Mouse (Mus musculus): ENCODE results near the gene 1520401A03Rik. TPM values are rescaled to one million over a fixed set of nuclear protein-coding genes. Genes with fewer than 3 reads are reported as not detected.

1520401A03Rik gene
- polyA plus RNA-seq, 1 experiment from 2014 or later = 0.32 TPM

DNA sequence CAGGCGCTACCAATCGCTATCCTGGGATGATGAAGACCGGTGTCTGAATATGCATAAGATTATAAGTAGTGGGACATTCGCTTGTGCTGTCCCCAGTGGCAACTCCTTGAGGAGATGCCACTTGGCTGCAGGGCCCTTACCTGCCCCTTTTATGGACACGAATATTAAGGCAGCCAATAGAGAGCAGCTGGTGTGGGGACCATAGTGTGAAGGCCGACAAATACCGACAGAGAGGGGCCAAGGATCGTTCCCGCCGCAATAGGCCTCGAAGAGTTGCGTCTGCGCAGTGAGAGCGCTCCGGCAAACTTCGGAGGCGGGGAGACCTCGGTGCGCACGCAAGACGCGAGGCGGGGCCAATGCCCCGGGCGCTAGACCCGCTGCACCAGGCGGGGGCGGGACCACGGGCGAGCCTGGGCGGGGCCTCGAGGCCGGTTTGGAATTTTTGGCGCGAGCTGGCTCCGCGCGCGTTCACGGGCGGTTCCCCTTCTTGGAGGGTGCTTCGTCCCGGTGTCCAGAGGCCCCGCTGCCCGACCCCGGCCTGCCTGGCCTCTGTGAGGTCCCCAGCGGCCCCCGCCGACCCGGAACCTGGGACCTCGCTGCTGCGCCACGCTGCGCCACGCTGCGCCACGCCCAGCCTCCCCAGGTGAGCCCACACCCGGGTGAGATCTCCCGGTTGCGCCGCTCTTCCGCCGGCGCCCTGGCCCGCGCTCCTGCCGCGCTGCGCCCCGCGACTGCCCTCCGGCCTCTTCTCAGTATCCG lies 3.6 kb upstream of the 1520401A03Rik start, which contains the start of gene Pkmyt1:
Gene Pkmyt1, plus strand, starts transcription at position 338 of the 759 bp plus-strand sequence.
- Histone ChIP-seq H3K36me3 (no peaks in the 10 kb centered on the region), H3K27me3 (no peaks in the 10 kb centered on the region), H3K4me2 (peak within 1 kb of the TSS; percentile 77), H3K27ac (peak within 1 kb of the TSS; percentile 73), H3K4me3 (peak within 1 kb of the TSS; percentile 86), H3K9ac (peak within 1 kb of the TSS; percentile 83), H3K4me1 (peaks cover 13% of the 10 kb centered on the region; the same call in 1 of the 2 replicates), H3K9me3 (no peaks in the 10 kb centered on the region)
- peak; percentile 91 for ATAC-seq (ENCODE audit: insufficient number of reproducible peaks, insufficient read depth, low FRiP score, low TSS enrichment, low read depth)
- WGBS = 2% methylated on average over 73 of the region's 73 CpGs

- WGBS = 66% methylated on average over 4 of the region's 4 CpGs
- no peak for ATAC-seq (ENCODE audit: insufficient number of reproducible peaks, insufficient read depth, low FRiP score, low TSS enrichment, low read depth)
Measured at GRCm38 (mm10) chr17:23725477-23725876, 2.9 kb upstream of the 1520401A03Rik start.

GRCm38 (mm10) chr17:23721886-23722285 lies 697 bp downstream of the 1520401A03Rik start:
- H3K9me3 ChIP-seq = no peaks in the 10 kb centered on the region
- no peak overlapping the region for H3K9ac ChIP-seq
- H3K27me3 ChIP-seq = 0 out of 2 replicates have a peak, but pooled peaks cover 3% of the 10 kb centered on the region
- H3K4me3 ChIP-seq = no peak overlapping the region
- H3K36me3 ChIP-seq = no peaks in the 10 kb centered on the region
- no peak overlapping the region for H3K27ac ChIP-seq
- H3K4me1 ChIP-seq = peaks cover 8% of the 10 kb centered on the region; the same call in 1 of the 2 replicates
- no peak for ATAC-seq (ENCODE audit: insufficient number of reproducible peaks, insufficient read depth, low FRiP score, low TSS enrichment, low read depth)
- WGBS = 69% methylated on average over 2 of the region's 2 CpGs
- H3K4me2 ChIP-seq = no peak overlapping the region

More at GRCm38 (mm10) chr17:23725477-23725876, 2.9 kb upstream of the 1520401A03Rik start:
- peak overlapping the region; percentile 83 for H3K9ac ChIP-seq
- no peaks in the 10 kb centered on the region for H3K27me3 ChIP-seq
- H3K27ac ChIP-seq = peak overlapping the region; percentile 73; the same call in 1 of the 2 replicates
- no peaks in the 10 kb centered on the region for H3K36me3 ChIP-seq
- H3K4me2 ChIP-seq = peak overlapping the region; percentile 77
- H3K4me3 ChIP-seq = peak overlapping the region; percentile 86
- no peaks in the 10 kb centered on the region for H3K9me3 ChIP-seq
- peaks cover 13% of the 10 kb centered on the region; the same call in 1 of the 2 replicates for H3K4me1 ChIP-seq

- no peak overlapping the region for H3K27ac ChIP-seq
- 6% methylated on average over 1 of the region's 1 CpGs for WGBS
Measured at GRCm38 (mm10) chr17:23719455-23719854, 3.1 kb downstream of the 1520401A03Rik start.

DNA sequence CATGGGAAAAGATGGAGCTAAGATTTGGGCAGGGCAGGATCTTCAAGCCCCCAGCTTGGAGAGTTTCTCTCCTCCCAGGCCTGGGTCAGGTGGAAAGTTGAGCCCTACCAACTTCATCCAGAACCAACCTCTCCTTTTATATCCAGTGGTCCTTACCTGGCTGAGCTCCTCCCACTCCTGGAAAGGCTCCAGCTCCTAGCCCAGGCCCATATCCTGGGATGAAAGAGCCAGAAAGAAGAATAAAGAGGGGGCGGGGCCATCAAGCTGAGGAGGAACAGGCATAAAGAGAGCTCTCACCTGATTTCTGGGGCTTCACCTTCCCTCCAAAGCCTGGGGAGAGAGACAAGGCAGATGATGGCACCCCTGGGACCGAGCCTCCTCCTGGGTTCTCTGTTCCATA lies 5.6 kb downstream of the 1520401A03Rik start:
- 53% methylated on average over 2 of the region's 2 CpGs for WGBS
- H3K27me3 ChIP-seq = 0 out of 2 replicates have a peak, but pooled peaks cover 3% of the 10 kb centered on the region

More at GRCm38 (mm10) chr17:23719455-23719854, 3.1 kb downstream of the 1520401A03Rik start:
- H3K9me3 ChIP-seq = no peaks in the 10 kb centered on the region
- no peaks in the 10 kb centered on the region for H3K36me3 ChIP-seq
- no peak; the same call in 1 of the 2 replicates for ATAC-seq (ENCODE audit: insufficient number of reproducible peaks, insufficient read depth, low FRiP score, low TSS enrichment, low read depth)
- H3K9ac ChIP-seq = no peak overlapping the region
- no peak overlapping the region for H3K4me2 ChIP-seq
- 0 out of 2 replicates have a peak, but pooled peaks cover 3% of the 10 kb centered on the region for H3K27me3 ChIP-seq
- no peaks in the 10 kb centered on the region for H3K4me1 ChIP-seq
- H3K4me3 ChIP-seq = no peak overlapping the region

GRCm38 (mm10) chr17:23706212-23706611 lies 16.4 kb downstream of the 1520401A03Rik start:
- no peak for ATAC-seq (ENCODE audit: insufficient number of reproducible peaks, insufficient read depth, low FRiP score, low TSS enrichment, low read depth)
- WGBS = 2% methylated on average over 3 of the region's 3 CpGs
- no peak overlapping the region for H3K4me2 ChIP-seq
- no peak overlapping the region for H3K4me3 ChIP-seq
- no peak overlapping the region for H3K9ac ChIP-seq
- no peaks in the 10 kb centered on the region for H3K36me3 ChIP-seq
- peaks cover 18% of the 10 kb centered on the region for H3K27me3 ChIP-seq
- no peaks in the 10 kb centered on the region for H3K9me3 ChIP-seq
- H3K4me1 ChIP-seq = peaks cover 14% of the 10 kb centered on the region
- H3K27ac ChIP-seq = no peak overlapping the region

More for the DNA sequence above, 5.6 kb downstream of the 1520401A03Rik start:
- ATAC-seq (ENCODE audit: insufficient number of reproducible peaks, insufficient read depth, low FRiP score, low TSS enrichment, low read depth) = no peak
- Histone ChIP-seq H3K4me3 (no peak overlapping the region), H3K36me3 (no peaks in the 10 kb centered on the region), H3K4me1 (no peaks in the 10 kb centered on the region), H3K27ac (no peak overlapping the region), H3K9ac (no peak overlapping the region), H3K4me2 (no peak overlapping the region), H3K9me3 (no peaks in the 10 kb centered on the region)

DNA sequence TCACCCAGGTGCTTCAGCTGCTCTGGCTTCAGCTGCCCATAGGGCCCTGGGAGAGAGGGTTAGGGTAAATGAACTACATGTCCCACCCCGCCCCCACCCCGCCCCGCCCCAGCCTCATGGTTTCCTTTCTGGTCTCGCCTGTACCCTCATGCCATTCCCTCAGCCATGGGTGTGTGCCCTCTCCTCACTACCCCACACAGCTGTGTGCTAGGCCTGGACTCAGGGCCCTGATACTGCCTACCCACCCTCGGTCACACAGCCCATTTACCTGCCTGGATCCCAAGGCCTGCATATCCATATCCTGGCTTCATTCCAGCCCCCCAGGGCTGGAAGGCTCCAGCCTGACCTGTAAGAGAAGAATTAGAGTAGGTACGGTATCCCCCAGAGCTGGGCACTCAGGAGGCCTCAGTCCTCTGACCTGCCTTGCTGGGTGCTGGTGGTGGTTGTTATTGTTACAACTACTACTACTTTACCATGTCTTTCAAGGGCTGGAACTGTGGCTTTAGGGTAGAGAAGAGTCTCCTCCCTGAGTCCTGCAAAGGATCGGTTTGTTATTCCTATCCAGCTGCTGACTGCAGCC lies 17.0 kb downstream of the 1520401A03Rik start:
- H3K27ac ChIP-seq = no peak overlapping the region
- H3K4me2 ChIP-seq = no peak overlapping the region
- peaks cover 24% of the 10 kb centered on the region for H3K27me3 ChIP-seq
- H3K4me3 ChIP-seq = no peak overlapping the region
- ATAC-seq (ENCODE audit: insufficient number of reproducible peaks, insufficient read depth, low FRiP score, low TSS enrichment, low read depth) = no peak
- no peaks in the 10 kb centered on the region for H3K9me3 ChIP-seq
- no peaks in the 10 kb centered on the region for H3K36me3 ChIP-seq
- peaks cover 14% of the 10 kb centered on the region for H3K4me1 ChIP-seq
- H3K9ac ChIP-seq = no peak overlapping the region
- WGBS = 70% methylated on average over 7 of the region's 7 CpGs

GRCm38 (mm10) chr17:23704741-23705140 lies 17.8 kb downstream of the 1520401A03Rik start:
- Histone ChIP-seq H3K4me2 (no peak overlapping the region), H3K27me3 (peaks cover 33% of the 10 kb centered on the region), H3K9me3 (no peaks in the 10 kb centered on the region), H3K4me1 (peaks cover 14% of the 10 kb centered on the region), H3K27ac (no peak overlapping the region), H3K9ac (no peak overlapping the region), H3K4me3 (no peak overlapping the region), H3K36me3 (no peaks in the 10 kb centered on the region)
- no peak for ATAC-seq (ENCODE audit: insufficient number of reproducible peaks, insufficient read depth, low FRiP score, low TSS enrichment, low read depth)
- WGBS = 21% methylated on average over 7 of the region's 7 CpGs

GRCm38 (mm10) chr17:23703301-23703700 lies 19.3 kb downstream of the 1520401A03Rik start:
- Histone ChIP-seq H3K9me3 (no peaks in the 10 kb centered on the region), H3K4me2 (no peak overlapping the region), H3K4me3 (no peak overlapping the region), H3K36me3 (no peaks in the 10 kb centered on the region), H3K4me1 (peaks cover 21% of the 10 kb centered on the region), H3K27me3 (peaks cover 47% of the 10 kb centered on the region), H3K27ac (no peak overlapping the region), H3K9ac (no peak overlapping the region)
- ATAC-seq (ENCODE audit: insufficient number of reproducible peaks, insufficient read depth, low FRiP score, low TSS enrichment, low read depth) = no peak
- 86% methylated on average over 9 of the region's 9 CpGs for WGBS

DNA sequence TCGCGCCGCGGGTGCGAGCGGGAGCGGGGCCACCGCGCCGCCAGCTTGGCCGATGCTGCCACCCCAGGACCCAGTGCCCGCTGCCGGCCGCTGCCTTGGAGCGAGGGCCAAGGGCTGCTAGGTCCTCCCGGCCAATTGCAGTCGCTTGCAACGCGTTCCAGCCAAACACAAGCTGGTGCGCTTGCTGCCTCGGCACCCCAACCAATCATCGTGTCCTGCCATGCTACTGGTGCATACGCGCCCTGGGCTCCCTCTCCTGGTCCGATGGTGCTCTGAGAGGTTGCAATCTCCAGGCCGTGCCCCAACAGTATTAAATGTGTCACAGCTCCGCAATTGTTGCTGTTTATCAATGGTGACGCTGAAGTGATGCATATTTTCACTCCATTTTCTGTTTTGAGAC lies 22.5 kb downstream of the 1520401A03Rik start:
- Histone ChIP-seq H3K4me1 (peaks cover 13% of the 10 kb centered on the region), H3K9me3 (no peaks in the 10 kb centered on the region), H3K4me2 (peak overlapping the region; percentile 100), H3K4me3 (peak overlapping the region; percentile 72), H3K27ac (no peak overlapping the region), H3K27me3 (peaks cover 55% of the 10 kb centered on the region), H3K9ac (peak overlapping the region; percentile 68), H3K36me3 (no peaks in the 10 kb centered on the region)
- ATAC-seq (ENCODE audit: insufficient number of reproducible peaks, insufficient read depth, low FRiP score, low TSS enrichment, low read depth) = peak; percentile 88
- WGBS = under 1% methylated on average over 21 of the region's 28 CpGs

DNA sequence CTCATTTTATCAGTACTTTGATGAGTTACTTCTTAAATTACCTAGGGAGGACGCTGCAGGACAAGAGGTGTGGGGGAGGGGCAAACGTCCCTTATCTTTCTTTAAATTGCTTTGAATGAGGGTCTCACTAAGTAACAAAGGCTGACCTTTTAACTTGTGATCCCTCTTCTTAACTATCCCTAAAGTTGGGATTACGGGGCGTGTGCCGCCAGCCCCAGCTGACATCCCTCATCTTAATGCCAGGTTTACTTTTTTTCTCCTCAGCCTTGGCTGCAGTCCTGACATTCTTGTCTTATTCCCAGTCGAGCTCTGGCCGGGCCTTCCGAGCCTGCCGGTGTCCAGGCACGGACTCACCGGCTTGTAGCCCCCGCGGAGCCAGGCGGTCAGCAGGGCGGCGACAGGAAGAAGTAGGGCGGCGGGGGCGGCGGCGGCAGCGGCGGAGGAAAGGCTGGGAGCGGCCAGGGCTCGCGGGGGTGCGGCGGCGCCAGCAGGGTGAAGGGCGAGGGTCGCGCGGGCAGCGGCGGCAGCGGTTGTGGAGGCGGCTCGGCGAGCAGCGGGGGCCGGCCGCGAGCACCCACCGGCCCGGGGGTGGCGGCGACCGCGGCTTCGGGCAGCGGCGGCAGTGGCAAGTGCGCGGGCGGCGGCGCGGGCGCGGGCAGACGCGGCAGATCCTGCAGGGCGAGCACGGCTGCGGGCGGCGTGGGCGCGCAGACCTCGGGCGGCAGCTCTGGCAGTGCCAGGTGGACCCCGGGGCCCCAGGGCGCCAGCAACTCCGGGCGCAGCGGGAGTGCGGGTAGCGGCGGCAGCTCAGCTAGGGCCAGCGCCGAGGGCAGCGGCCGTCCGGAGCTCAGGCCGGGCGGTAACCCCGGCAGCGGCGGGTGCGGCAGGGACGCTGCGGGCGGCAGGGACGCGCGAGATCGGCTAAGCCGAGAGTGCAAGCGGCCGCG lies 23.2 kb downstream of the 1520401A03Rik start:
- Histone ChIP-seq H3K9me3 (no peaks in the 10 kb centered on the region), H3K4me3 (peak overlapping the region; percentile 72), H3K4me2 (peak overlapping the region; percentile 100), H3K9ac (peak overlapping the region; percentile 68), H3K4me1 (peaks cover 7% of the 10 kb centered on the region; the same call in 1 of the 2 replicates), H3K36me3 (no peaks in the 10 kb centered on the region), H3K27ac (no peak overlapping the region), H3K27me3 (peaks cover 55% of the 10 kb centered on the region)
- WGBS = under 1% methylated on average over 100 of the region's 101 CpGs
- ATAC-seq (ENCODE audit: insufficient number of reproducible peaks, insufficient read depth, low FRiP score, low TSS enrichment, low read depth) = no peak

Measured in embryonic facial prominence, embryonic 13.5 days (tissue).